Mouse (Mus musculus): Measurements from ENCODE around the gene Fam166a. TPM values are rescaled to one million over a fixed set of nuclear protein-coding genes. Genes with fewer than 3 reads are reported as not detected.

The Fam166a gene
- polyA plus RNA-seq, 1 experiment from 2014 or later: not detected

GRCm38 (mm10) chr2:25177685-25178084 is 40.9 kb upstream of the Fam166a start:
- no peak overlapping the region for H3K27ac ChIP-seq
- ATAC-seq (ENCODE audit: low read depth) (no peak), DNase-seq (no peak)
- H3K4me2 ChIP-seq: no peak overlapping the region
- H3K4me3 ChIP-seq (replicated peaks): no peak overlapping the region
- WGBS (ENCODE audit: insufficient replicate concordance): 53% methylated on average over 6 of the region's 6 CpGs
- no peaks in the 10 kb centered on the region for H3K9me3 ChIP-seq (replicated peaks)
- H3K4me1 ChIP-seq (replicated peaks): peaks cover 93% of the 10 kb centered on the region
- H3K27me3 ChIP-seq: peaks cover 60% of the 10 kb centered on the region
- H3K36me3 ChIP-seq: no peaks in the 10 kb centered on the region
- no peak overlapping the region for H3K9ac ChIP-seq

DNA sequence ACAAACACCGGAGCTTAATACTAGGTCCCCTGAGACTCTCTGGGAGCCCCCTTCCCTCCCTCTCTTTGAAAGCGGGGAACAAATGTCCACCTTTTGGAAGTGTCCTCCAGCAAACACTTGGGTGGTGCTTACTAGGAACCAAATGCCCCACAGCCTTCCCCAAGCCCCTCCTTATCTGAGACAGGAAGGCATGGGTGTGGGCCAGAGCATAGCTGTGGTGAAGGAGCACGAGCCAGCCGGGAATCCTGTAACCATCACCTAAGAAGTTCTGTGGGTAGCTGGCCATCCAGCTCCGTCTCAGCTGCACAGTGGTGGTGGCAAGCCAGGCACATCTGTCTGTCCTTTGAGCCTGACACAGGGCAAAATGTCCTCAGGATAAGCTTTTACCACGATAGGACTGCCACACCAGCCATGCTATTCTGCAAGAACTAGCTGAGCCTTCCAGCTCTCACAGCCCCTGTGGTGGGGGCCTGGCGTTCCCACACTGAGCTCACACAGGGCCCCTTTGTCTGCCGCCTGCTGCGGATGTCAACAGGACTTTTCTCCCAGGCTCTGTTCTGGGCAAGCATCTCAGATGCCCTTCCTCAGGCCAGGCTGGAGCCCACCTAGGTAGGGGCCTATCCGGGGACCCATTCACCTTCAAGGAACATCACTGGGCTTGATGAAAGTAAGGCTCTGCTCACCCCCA is 40.1 kb upstream of the Fam166a start:
- Histone ChIP-seq H3K36me3 (no peaks in the 10 kb centered on the region), H3K27me3 (peaks cover 67% of the 10 kb centered on the region), H3K4me2 (no peak overlapping the region), H3K9me3 (replicated peaks) (no peaks in the 10 kb centered on the region), H3K4me1 (replicated peaks) (peaks cover 90% of the 10 kb centered on the region), H3K9ac (no peak overlapping the region), H3K4me3 (replicated peaks) (no peak overlapping the region), H3K27ac (no peak overlapping the region)
- no peak for DNase-seq
- no peak for ATAC-seq (ENCODE audit: low read depth)
- 34% methylated on average over 10 of the region's 10 CpGs for WGBS (ENCODE audit: insufficient replicate concordance)

DNA sequence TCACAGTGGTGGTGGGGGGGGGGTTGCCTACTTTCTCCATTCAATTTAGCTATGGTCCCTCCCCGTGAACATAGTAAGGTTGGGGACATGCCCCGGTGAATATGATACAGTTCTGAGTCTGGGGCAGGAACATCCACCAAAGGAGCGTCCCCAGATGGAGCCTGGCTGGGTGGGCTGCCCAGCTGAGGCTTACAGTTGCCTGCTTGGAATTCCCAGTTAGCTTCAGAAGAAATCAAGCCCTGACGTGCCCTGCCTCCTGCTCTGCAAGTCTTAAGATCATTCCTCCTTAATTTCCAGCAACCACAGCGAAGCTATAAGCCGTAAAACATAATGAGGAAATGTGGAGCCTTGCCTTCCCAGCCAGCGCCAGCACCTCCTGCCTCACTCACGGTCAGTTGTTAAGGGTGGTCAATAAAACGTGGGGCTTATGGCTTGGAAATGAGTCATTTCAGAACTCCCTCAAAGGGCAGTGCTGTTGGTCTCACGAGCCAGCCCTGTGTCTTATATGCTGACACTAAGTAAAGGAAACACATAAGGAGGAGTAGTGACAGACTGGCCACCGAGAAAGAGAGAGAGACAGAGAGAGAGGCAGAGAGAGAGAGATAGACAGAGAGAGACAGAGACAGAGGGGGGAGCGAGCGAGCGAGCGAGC is 38.9 kb upstream of the Fam166a start:
- Histone ChIP-seq H3K9me3 (replicated peaks) (no peaks in the 10 kb centered on the region), H3K27ac (no peak overlapping the region), H3K4me1 (replicated peaks) (peaks cover 77% of the 10 kb centered on the region), H3K4me2 (peak overlapping the region; percentile 98), H3K36me3 (no peaks in the 10 kb centered on the region), H3K27me3 (peaks cover 80% of the 10 kb centered on the region), H3K4me3 (replicated peaks) (peak overlapping the region; percentile 70), H3K9ac (no peak overlapping the region)
- ATAC-seq (ENCODE audit: low read depth) (no peak), DNase-seq (no peak)
- 57% methylated on average over 15 of the region's 15 CpGs for WGBS (ENCODE audit: insufficient replicate concordance)

GRCm38 (mm10) chr2:25180478-25180903 is 38.1 kb upstream of the Fam166a start, which contains the start of gene Nrarp:
TSS of gene Nrarp (plus strand) at chr2:25180758.
- DNase-seq (peak; percentile 84), ATAC-seq (ENCODE audit: low read depth) (peak; percentile 80)
- Histone ChIP-seq H3K27me3 (peaks cover 88% of the 10 kb centered on the region), H3K4me2 (peak within 1 kb of the TSS; percentile 98), H3K4me1 (replicated peaks) (peaks cover 73% of the 10 kb centered on the region), H3K36me3 (no peaks in the 10 kb centered on the region), H3K9ac (peak within 1 kb of the TSS; percentile 77), H3K27ac (peak within 1 kb of the TSS; percentile 86), H3K9me3 (replicated peaks) (no peaks in the 10 kb centered on the region), H3K4me3 (replicated peaks) (peak within 1 kb of the TSS; percentile 70)
- under 1% methylated on average over 35 of the region's 35 CpGs for WGBS (ENCODE audit: insufficient replicate concordance)

GRCm38 (mm10) chr2:25180973-25181890 is 37.3 kb upstream of the Fam166a start:
- under 1% methylated on average over 100 of the region's 100 CpGs for WGBS (ENCODE audit: insufficient replicate concordance)
- peaks cover 95% of the 10 kb centered on the region for H3K27me3 ChIP-seq

GRCm38 (mm10) chr2:25181891-25182397 is 36.6 kb upstream of the Fam166a start:
- peak overlapping the region; percentile 86 for H3K27ac ChIP-seq
- H3K9me3 ChIP-seq (replicated peaks): no peaks in the 10 kb centered on the region
- H3K9ac ChIP-seq: peak overlapping the region; percentile 77
- DNase-seq (no peak), ATAC-seq (ENCODE audit: low read depth) (0 out of 2 replicates have a peak, but pooled peaks have one; percentile 17)
- H3K27me3 ChIP-seq: peaks cover 97% of the 10 kb centered on the region
- H3K4me1 ChIP-seq (replicated peaks): peaks cover 70% of the 10 kb centered on the region
- WGBS (ENCODE audit: insufficient replicate concordance): 2% methylated on average over 17 of the region's 17 CpGs
- H3K4me3 ChIP-seq (replicated peaks): peak overlapping the region; percentile 70
- H3K4me2 ChIP-seq: peak overlapping the region; percentile 98
- no peaks in the 10 kb centered on the region for H3K36me3 ChIP-seq

More at GRCm38 (mm10) chr2:25180973-25181890, 37.3 kb upstream of the Fam166a start:
- H3K4me2 ChIP-seq: peak overlapping the region; percentile 98
- peaks cover 73% of the 10 kb centered on the region for H3K4me1 ChIP-seq (replicated peaks)
- no peaks in the 10 kb centered on the region for H3K36me3 ChIP-seq
- ATAC-seq (ENCODE audit: low read depth) (peak; percentile 81), DNase-seq (peak; percentile 50)
- peak overlapping the region; percentile 70 for H3K4me3 ChIP-seq (replicated peaks)
- H3K27ac ChIP-seq: peak overlapping the region; percentile 86
- H3K9ac ChIP-seq: peak overlapping the region; percentile 77
- H3K9me3 ChIP-seq (replicated peaks): no peaks in the 10 kb centered on the region

DNA sequence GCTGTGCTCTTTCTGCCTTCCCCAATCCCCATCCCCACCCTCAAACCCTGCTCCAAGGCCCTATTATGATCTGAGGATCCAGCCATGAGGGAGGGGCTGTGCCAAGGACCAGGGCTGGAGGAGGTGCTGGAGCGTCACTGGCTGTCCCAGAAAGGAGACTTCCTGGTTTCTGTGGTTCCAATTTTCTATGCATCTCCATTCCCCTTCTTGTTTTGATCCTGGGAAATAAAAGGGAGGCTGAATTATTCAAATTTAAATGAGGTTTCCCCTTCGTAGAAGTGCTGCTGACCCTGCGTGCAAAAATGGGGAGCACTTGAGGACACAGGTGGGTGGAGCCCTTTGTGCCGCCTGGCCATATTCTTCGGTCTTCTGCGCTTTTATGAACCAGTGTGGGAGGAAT is 35.9 kb upstream of the Fam166a start:
- Histone ChIP-seq H3K4me1 (replicated peaks) (peaks cover 63% of the 10 kb centered on the region), H3K27ac (no peak overlapping the region), H3K9me3 (replicated peaks) (no peaks in the 10 kb centered on the region), H3K4me2 (peak overlapping the region; percentile 98), H3K9ac (0 out of 2 replicates have a peak overlapping the region, but pooled peaks have one; percentile 2), H3K4me3 (replicated peaks) (peak overlapping the region; percentile 30), H3K27me3 (peaks cover 96% of the 10 kb centered on the region), H3K36me3 (no peaks in the 10 kb centered on the region)
- DNase-seq (no peak), ATAC-seq (ENCODE audit: low read depth) (no peak)
- WGBS (ENCODE audit: insufficient replicate concordance): 36% methylated on average over 6 of the region's 6 CpGs

DNA sequence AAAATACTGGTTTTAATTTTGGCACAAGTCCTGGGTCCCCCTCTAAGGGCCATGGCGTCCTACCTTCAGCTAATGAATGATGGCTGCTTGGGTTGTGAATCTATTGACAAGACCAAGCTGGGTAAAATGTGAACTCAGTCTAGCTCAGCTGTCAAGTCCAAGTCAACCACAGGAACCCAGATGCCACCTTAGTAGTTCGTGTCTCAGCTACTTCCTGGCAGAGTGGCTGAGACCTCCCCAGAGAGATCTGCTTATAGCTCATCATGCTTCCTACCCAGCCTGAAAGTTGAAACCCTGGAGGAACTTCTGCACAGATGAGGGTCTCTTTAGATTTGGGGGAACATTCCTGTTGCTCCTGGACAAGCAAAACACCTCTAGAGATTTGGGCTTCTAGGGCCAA is 35.2 kb upstream of the Fam166a start:
- peaks cover 56% of the 10 kb centered on the region for H3K4me1 ChIP-seq (replicated peaks)
- no peaks in the 10 kb centered on the region for H3K9me3 ChIP-seq (replicated peaks)
- H3K27me3 ChIP-seq: peaks cover 92% of the 10 kb centered on the region
- no peak overlapping the region for H3K4me2 ChIP-seq
- no peak for ATAC-seq (ENCODE audit: low read depth)
- no peak overlapping the region for H3K27ac ChIP-seq
- H3K36me3 ChIP-seq: no peaks in the 10 kb centered on the region
- no peak for DNase-seq
- no peak overlapping the region for H3K9ac ChIP-seq
- H3K4me3 ChIP-seq (replicated peaks): no peak overlapping the region
- 57% methylated on average over 2 of the region's 2 CpGs for WGBS (ENCODE audit: insufficient replicate concordance)

GRCm38 (mm10) chr2:25184496-25184895 is 34.0 kb upstream of the Fam166a start:
- Histone ChIP-seq H3K27me3 (peaks cover 80% of the 10 kb centered on the region), H3K4me3 (replicated peaks) (no peak overlapping the region), H3K9me3 (replicated peaks) (no peaks in the 10 kb centered on the region), H3K4me2 (no peak overlapping the region), H3K36me3 (no peaks in the 10 kb centered on the region), H3K27ac (no peak overlapping the region), H3K4me1 (replicated peaks) (peaks cover 49% of the 10 kb centered on the region), H3K9ac (no peak overlapping the region)
- ATAC-seq (ENCODE audit: low read depth): no peak
- 81% methylated on average over 7 of the region's 7 CpGs for WGBS (ENCODE audit: insufficient replicate concordance)
- no peak for DNase-seq

GRCm38 (mm10) chr2:25185625-25186574 is 32.6 kb upstream of the Fam166a start:
- H3K9me3 ChIP-seq (replicated peaks): no peaks in the 10 kb centered on the region
- H3K27me3 ChIP-seq: peaks cover 67% of the 10 kb centered on the region
- H3K4me2 ChIP-seq: peak overlapping the region; percentile 82
- no peak for DNase-seq
- peaks cover 37% of the 10 kb centered on the region for H3K4me1 ChIP-seq (replicated peaks)
- H3K4me3 ChIP-seq (replicated peaks): peak overlapping the region; percentile 58
- ATAC-seq (ENCODE audit: low read depth): peak; percentile 16
- H3K27ac ChIP-seq: no peak overlapping the region
- H3K36me3 ChIP-seq: no peaks in the 10 kb centered on the region
- 2% methylated on average over 64 of the region's 64 CpGs for WGBS (ENCODE audit: insufficient replicate concordance)
- peak overlapping the region; percentile 69 for H3K9ac ChIP-seq

Data from liver, embryonic 13.5 days (tissue).